Mouse (Mus musculus): ENCODE data around the gene Hsd17b12. TPM values are rescaled to one million over a fixed set of nuclear protein-coding genes. Genes with fewer than 3 reads are reported as not detected.

The Hsd17b12 gene
- polyA plus RNA-seq, 1 experiment from 2014 or later, result 119 TPM

DNA sequence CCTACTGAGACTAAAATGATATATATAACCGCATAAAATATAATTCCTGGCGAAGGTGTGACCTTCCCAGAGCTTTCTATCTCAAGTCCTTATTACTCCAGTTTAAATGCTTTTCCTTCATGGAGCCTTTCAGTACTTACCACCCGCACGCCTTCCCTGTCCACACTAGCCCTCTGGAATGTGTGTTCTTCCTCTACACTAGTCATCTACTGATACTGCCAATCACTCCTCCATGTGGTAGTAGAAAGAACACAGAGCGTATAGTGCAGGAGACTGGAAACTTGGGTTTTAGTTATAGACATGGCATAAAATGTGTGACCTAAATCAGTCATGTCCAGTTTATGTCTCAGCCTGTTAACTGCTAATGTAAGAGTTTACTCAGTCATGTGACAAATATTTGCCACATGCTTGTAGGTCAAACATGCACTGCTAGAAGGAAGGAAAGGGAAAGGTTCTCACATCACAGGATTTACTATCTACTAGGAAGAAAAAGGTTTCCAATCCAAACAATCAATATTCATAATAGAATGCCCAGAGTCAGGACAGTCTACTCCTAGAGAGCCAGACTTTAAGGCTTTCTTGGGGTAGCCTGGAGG is 91.1 kb downstream of the Hsd17b12 start:
- WGBS, result 93% methylated on average over 5 of the region's 5 CpGs
- ATAC-seq (ENCODE audit: insufficient number of reproducible peaks, insufficient read depth, low FRiP score, low TSS enrichment, low read depth), result no peak
- H3K27me3 ChIP-seq, result no peaks in the 10 kb centered on the region
- H3K27ac ChIP-seq, result no peak overlapping the region
- peaks cover 7% of the 10 kb centered on the region for H3K36me3 ChIP-seq
- H3K4me3 ChIP-seq, result no peak overlapping the region
- H3K9ac ChIP-seq, result no peak overlapping the region
- H3K9me3 ChIP-seq, result no peaks in the 10 kb centered on the region
- H3K4me2 ChIP-seq, result no peak overlapping the region
- no peaks in the 10 kb centered on the region for H3K4me1 ChIP-seq

GRCm38 (mm10) chr2:94066120-94066519 is 91.6 kb downstream of the Hsd17b12 start:
- no peak for ATAC-seq (ENCODE audit: insufficient number of reproducible peaks, insufficient read depth, low FRiP score, low TSS enrichment, low read depth)

DNA sequence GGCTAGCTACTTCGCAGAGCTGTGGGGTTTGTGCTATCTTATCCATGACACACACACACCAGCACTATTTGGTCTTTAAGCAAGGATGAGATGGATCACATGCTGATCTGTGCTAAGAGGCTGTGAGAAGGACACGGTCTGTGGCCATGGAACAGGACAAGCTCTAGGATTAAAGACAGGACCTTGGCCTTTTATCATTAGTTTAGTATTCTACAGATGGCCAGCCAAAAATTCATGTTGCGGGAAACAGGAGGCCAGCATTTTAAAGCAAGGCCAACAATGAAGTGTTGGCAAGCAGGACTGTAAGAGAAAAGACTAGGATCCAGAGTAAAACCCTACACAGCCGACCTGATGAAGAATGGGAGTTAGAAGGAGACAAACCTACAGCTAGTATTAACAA is 95.0 kb downstream of the Hsd17b12 start:
- H3K4me3 ChIP-seq, result no peak overlapping the region
- no peak for ATAC-seq (ENCODE audit: insufficient number of reproducible peaks, insufficient read depth, low FRiP score, low TSS enrichment, low read depth)

More at GRCm38 (mm10) chr2:94066120-94066519, 91.6 kb downstream of the Hsd17b12 start:
- peaks cover 7% of the 10 kb centered on the region for H3K36me3 ChIP-seq
- no peak overlapping the region for H3K9ac ChIP-seq
- no peaks in the 10 kb centered on the region for H3K9me3 ChIP-seq
- H3K27me3 ChIP-seq, result no peaks in the 10 kb centered on the region
- WGBS, result 88% methylated on average over 7 of the region's 7 CpGs
- H3K4me1 ChIP-seq, result no peaks in the 10 kb centered on the region
- H3K4me2 ChIP-seq, result no peak overlapping the region
- no peak overlapping the region for H3K4me3 ChIP-seq
- no peak overlapping the region for H3K27ac ChIP-seq

GRCm38 (mm10) chr2:94059459-94059858 is 98.3 kb downstream of the Hsd17b12 start:
- no peak overlapping the region for H3K27ac ChIP-seq
- H3K36me3 ChIP-seq, result no peaks in the 10 kb centered on the region
- 70% methylated on average over 5 of the region's 5 CpGs for WGBS
- H3K9me3 ChIP-seq, result no peaks in the 10 kb centered on the region
- H3K9ac ChIP-seq, result no peak overlapping the region
- peaks cover 5% of the 10 kb centered on the region; the same call in 1 of the 2 replicates for H3K4me1 ChIP-seq
- H3K4me3 ChIP-seq, result no peak overlapping the region
- no peak overlapping the region for H3K4me2 ChIP-seq
- ATAC-seq (ENCODE audit: insufficient number of reproducible peaks, insufficient read depth, low FRiP score, low TSS enrichment, low read depth), result no peak
- H3K27me3 ChIP-seq, result no peaks in the 10 kb centered on the region

More for the DNA sequence above, 95.0 kb downstream of the Hsd17b12 start:
- H3K4me2 ChIP-seq, result no peak overlapping the region
- no peaks in the 10 kb centered on the region for H3K36me3 ChIP-seq
- no peaks in the 10 kb centered on the region for H3K27me3 ChIP-seq
- no peak overlapping the region for H3K9ac ChIP-seq
- H3K4me1 ChIP-seq, result no peaks in the 10 kb centered on the region
- H3K9me3 ChIP-seq, result no peaks in the 10 kb centered on the region
- H3K27ac ChIP-seq, result no peak overlapping the region
- 92% methylated on average over 4 of the region's 4 CpGs for WGBS

DNA sequence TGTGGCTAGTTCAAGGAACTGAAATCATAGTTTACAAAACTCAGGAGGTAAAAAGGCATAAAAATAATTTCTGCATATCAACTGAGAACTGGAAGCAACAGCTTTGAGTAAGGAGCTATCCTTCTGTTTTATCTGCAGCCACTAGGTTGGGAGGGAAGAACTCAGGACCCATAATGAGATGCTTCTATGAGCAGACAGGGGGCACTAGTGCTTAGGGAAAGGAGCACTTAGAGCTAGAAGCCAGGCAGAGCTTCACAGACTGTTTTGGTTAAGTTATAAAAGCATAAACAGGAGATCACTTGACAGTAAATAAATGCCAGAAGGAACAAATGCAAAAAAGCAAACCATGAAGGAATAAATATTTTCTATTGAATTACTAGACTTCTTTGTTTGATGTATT is 103.0 kb downstream of the Hsd17b12 start:
- Histone ChIP-seq H3K4me1 (peaks cover 5% of the 10 kb centered on the region; the same call in 1 of the 2 replicates), H3K4me2 (no peak overlapping the region), H3K9ac (no peak overlapping the region), H3K4me3 (no peak overlapping the region), H3K27ac (no peak overlapping the region), H3K36me3 (no peaks in the 10 kb centered on the region; the same call in 1 of the 2 replicates), H3K27me3 (no peaks in the 10 kb centered on the region), H3K9me3 (no peaks in the 10 kb centered on the region)
- ATAC-seq (ENCODE audit: insufficient number of reproducible peaks, insufficient read depth, low FRiP score, low TSS enrichment, low read depth), result no peak

GRCm38 (mm10) chr2:94051952-94052351 is 105.8 kb downstream of the Hsd17b12 start:
- Histone ChIP-seq H3K4me1 (peaks cover 15% of the 10 kb centered on the region), H3K9me3 (no peaks in the 10 kb centered on the region), H3K9ac (no peak overlapping the region), H3K36me3 (no peaks in the 10 kb centered on the region; the same call in 1 of the 2 replicates), H3K4me3 (no peak overlapping the region), H3K27me3 (no peaks in the 10 kb centered on the region), H3K27ac (no peak overlapping the region), H3K4me2 (no peak overlapping the region)
- no peak for ATAC-seq (ENCODE audit: insufficient number of reproducible peaks, insufficient read depth, low FRiP score, low TSS enrichment, low read depth)
- 91% methylated on average over 5 of the region's 5 CpGs for WGBS

- ATAC-seq (ENCODE audit: insufficient number of reproducible peaks, insufficient read depth, low FRiP score, low TSS enrichment, low read depth), result no peak
- Histone ChIP-seq H3K36me3 (no peaks in the 10 kb centered on the region; the same call in 1 of the 2 replicates), H3K4me3 (no peak overlapping the region), H3K4me1 (peaks cover 15% of the 10 kb centered on the region), H3K27ac (no peak overlapping the region), H3K4me2 (no peak overlapping the region), H3K9me3 (no peaks in the 10 kb centered on the region), H3K27me3 (no peaks in the 10 kb centered on the region), H3K9ac (no peak overlapping the region)
- over 99% methylated on average over 3 of the region's 3 CpGs for WGBS
These were observed 106.9 kb downstream of the Hsd17b12 start for GRCm38 (mm10) chr2:94050901-94051300.

- WGBS, result 65% methylated on average over 5 of the region's 5 CpGs
- no peak for ATAC-seq (ENCODE audit: insufficient number of reproducible peaks, insufficient read depth, low FRiP score, low TSS enrichment, low read depth)
- Histone ChIP-seq H3K4me2 (no peak overlapping the region), H3K4me3 (no peak overlapping the region), H3K27ac (no peak overlapping the region), H3K4me1 (peaks cover 16% of the 10 kb centered on the region), H3K9me3 (no peaks in the 10 kb centered on the region), H3K9ac (no peak overlapping the region), H3K36me3 (no peaks in the 10 kb centered on the region; the same call in 1 of the 2 replicates), H3K27me3 (no peaks in the 10 kb centered on the region)
These were observed 108.1 kb downstream of the Hsd17b12 start for GRCm38 (mm10) chr2:94049471-94050176.

- Histone ChIP-seq H3K4me3 (no peak overlapping the region), H3K4me1 (peaks cover 16% of the 10 kb centered on the region), H3K27me3 (no peaks in the 10 kb centered on the region), H3K27ac (no peak overlapping the region), H3K36me3 (no peaks in the 10 kb centered on the region; the same call in 1 of the 2 replicates), H3K9me3 (no peaks in the 10 kb centered on the region), H3K9ac (no peak overlapping the region), H3K4me2 (no peak overlapping the region)
- WGBS, result 64% methylated on average over 5 of the region's 5 CpGs
- no peak for ATAC-seq (ENCODE audit: insufficient number of reproducible peaks, insufficient read depth, low FRiP score, low TSS enrichment, low read depth)
These were observed 108.9 kb downstream of the Hsd17b12 start for GRCm38 (mm10) chr2:94048733-94049470.

GRCm38 (mm10) chr2:94048271-94048670 is 109.5 kb downstream of the Hsd17b12 start:
- H3K27ac ChIP-seq, result no peak overlapping the region
- no peaks in the 10 kb centered on the region for H3K27me3 ChIP-seq
- no peak overlapping the region for H3K9ac ChIP-seq
- H3K36me3 ChIP-seq, result no peaks in the 10 kb centered on the region; the same call in 1 of the 2 replicates
- no peak overlapping the region for H3K4me2 ChIP-seq
- 42% methylated on average over 1 of the region's 1 CpGs for WGBS
- H3K4me1 ChIP-seq, result peaks cover 16% of the 10 kb centered on the region
- H3K4me3 ChIP-seq, result no peak overlapping the region
- ATAC-seq (ENCODE audit: insufficient number of reproducible peaks, insufficient read depth, low FRiP score, low TSS enrichment, low read depth), result no peak
- no peaks in the 10 kb centered on the region for H3K9me3 ChIP-seq

- no peak for ATAC-seq (ENCODE audit: insufficient number of reproducible peaks, insufficient read depth, low FRiP score, low TSS enrichment, low read depth)
- no peak overlapping the region for H3K9ac ChIP-seq
These were observed 112.2 kb downstream of the Hsd17b12 start for GRCm38 (mm10) chr2:94045411-94046090.

More at GRCm38 (mm10) chr2:94045411-94046090, 112.2 kb downstream of the Hsd17b12 start:
- Histone ChIP-seq H3K27ac (no peak overlapping the region), H3K4me3 (no peak overlapping the region), H3K4me2 (no peak overlapping the region), H3K36me3 (peaks cover 10% of the 10 kb centered on the region; the same call in 1 of the 2 replicates), H3K27me3 (no peaks in the 10 kb centered on the region), H3K9me3 (no peaks in the 10 kb centered on the region), H3K4me1 (peaks cover 16% of the 10 kb centered on the region)
- WGBS, result 52% methylated on average over 6 of the region's 6 CpGs

Measured in embryonic facial prominence, embryonic 13.5 days (tissue).